Mouse (Mus musculus) hindbrain, postnatal 0 days (tissue): ENCODE measurements around the gene Adgrf1. TPM values are rescaled to one million over a fixed set of nuclear protein-coding genes. Genes with fewer than 3 reads are reported as not detected.
"Not testable (repeated sequence)": the region's sequence is repeated elsewhere in the genome, so short reads cannot be mapped to it uniquely, and the experiment has no call there.

ENCODE experiments used
- ATAC-seq: fragments of 200-750 bp; cut with Nextera tagmentation; 2 replicates; pipeline ENCODE4 v1.8.0; 2017; ENCODE audit warnings: mild to moderate bottlenecking, moderate TSS enrichment, moderate library complexity
- DNase-seq: peaks from one replicate; pipeline ENCODE4 v3.0.0-alpha.2; 2015; ENCODE audit warnings: low spot score
- H3K27ac ChIP-seq: fragments of 300-500 bp; sonication (generic); 2 replicates; pipeline ENCODE4 v1.5.1; 2014; ENCODE audit warnings: mild to moderate bottlenecking
- H3K27me3 ChIP-seq: fragments of 300-500 bp; sonication (generic); 2 replicates; pipeline ENCODE4 v1.6.1; 2014; ENCODE audit warnings: low read length, mixed read lengths; ENCODE audit not compliant: insufficient read depth
- H3K36me3 ChIP-seq: fragments of 300-500 bp; sonication (generic); 2 replicates; pipeline ENCODE4 v1.6.1; 2014; ENCODE audit warnings: low read length, mixed read lengths; ENCODE audit not compliant: insufficient read depth
- H3K4me1 ChIP-seq: fragments of 300-500 bp; sonication (generic); 2 replicates; pipeline ENCODE4 v1.6.1; 2014; ENCODE audit warnings: antibody characterized with exemption, low read length, mixed read lengths; ENCODE audit not compliant: insufficient read depth
- H3K4me2 ChIP-seq: fragments of 300-500 bp; sonication (generic); 2 replicates; pipeline ENCODE4 v1.6.1; 2014; ENCODE audit warnings: low read depth, mild to moderate bottlenecking, low read length, moderate library complexity, mixed read lengths
- H3K4me3 ChIP-seq: fragments of 300-500 bp; sonication (generic); 2 replicates; pipeline ENCODE4 v1.5.1; 2014; ENCODE audit warnings: low read length
- H3K9ac ChIP-seq: fragments of 300-500 bp; sonication (generic); replicated peaks from 2 replicates; pipeline ENCODE4 v1.6.1; 2014; ENCODE audit warnings: mild to moderate bottlenecking, low read length, moderate library complexity, mixed read lengths
- H3K9me3 ChIP-seq: fragments of 300-500 bp; sonication (generic); 2 replicates; pipeline ENCODE4 v1.6.1; 2016; ENCODE audit warnings: low read length, mixed read lengths
- CTCF ChIP-seq: IDR thresholded peaks from 2 replicates; pipeline ENCODE4 v1.5.1; 2016; ENCODE audit warnings: antibody characterized with exemption, control low read depth, low read depth
- WGBS: fragments of 180-500 bp; shearing (Covaris S2); extraction: QIAGEN DNeasy Blood & Tissue Kit; methylation state at CpG from one replicate; pipeline ENCODE4 v1.1.7; 2014; 5-methylcytosine and 5-hydroxymethylcytosine counted together
- polyA plus RNA-seq: library from polyadenylated mRNA; unstranded; fragments of >200 nt; fragmentation: Nextera tagmentation; extraction: Ambion mirVana; gene quantifications from 2 replicates; pipeline ENCODE4 v1.2.1, GENCODE M21; 2015
- total RNA-seq: library from RNA; depleted of rRNA; stranded (reverse); fragments of >200 nt; gene quantifications from 2 replicates; pipeline ENCODE4 v1.2.3, GENCODE M21; 2014

The Adgrf1 gene
- total and polyA plus RNA-seq, 2 experiments from 2014 or later = not detected

GRCm38 (mm10) chr17:43329761-43330183 lies 59.6 kb downstream of the Adgrf1 start:
- ATAC-seq = no peak
- peaks cover 6% of the 10 kb centered on the region for H3K4me1 ChIP-seq
- H3K9ac ChIP-seq = no peak overlapping the region
- no peak overlapping the region for H3K27ac ChIP-seq
- no peaks in the 10 kb centered on the region for H3K27me3 ChIP-seq
- H3K4me3 ChIP-seq = no peak overlapping the region
- H3K36me3 ChIP-seq = no peaks in the 10 kb centered on the region
- no peak for DNase-seq
- no peak for TF ChIP-seq CTCF
- H3K4me2 ChIP-seq = no peak overlapping the region
- WGBS = 66% methylated on average over 7 of the region's 7 CpGs
- H3K9me3 ChIP-seq = no peaks in the 10 kb centered on the region

GRCm38 (mm10) chr17:43332686-43333085 lies 62.6 kb downstream of the Adgrf1 start:
- Histone ChIP-seq H3K4me1 (no peaks in the 10 kb centered on the region), H3K4me3 (no peak overlapping the region), H3K9ac (no peak overlapping the region), H3K4me2 (no peak overlapping the region), H3K36me3 (no peaks in the 10 kb centered on the region), H3K27ac (no peak overlapping the region), H3K27me3 (no peaks in the 10 kb centered on the region), H3K9me3 (no peaks in the 10 kb centered on the region)
- DNase-seq (no peak), ATAC-seq (no peak)
- WGBS = 43% methylated on average over 5 of the region's 5 CpGs
- TF ChIP-seq CTCF = no peak

- H3K4me2 ChIP-seq = no peak overlapping the region
- DNase-seq (no peak), ATAC-seq (no peak)
- H3K27ac ChIP-seq = no peak overlapping the region
- H3K9me3 ChIP-seq = no peaks in the 10 kb centered on the region
- H3K9ac ChIP-seq = no peak overlapping the region
- no peaks in the 10 kb centered on the region for H3K27me3 ChIP-seq
- no peak for TF ChIP-seq CTCF
- no peaks in the 10 kb centered on the region for H3K36me3 ChIP-seq
- H3K4me1 ChIP-seq = no peaks in the 10 kb centered on the region
- 83% methylated on average over 9 of the region's 9 CpGs for WGBS
- H3K4me3 ChIP-seq = no peak overlapping the region
These were observed 63.9 kb downstream of the Adgrf1 start for GRCm38 (mm10) chr17:43334074-43334473.

- 83% methylated on average over 2 of the region's 2 CpGs for WGBS
- H3K9ac ChIP-seq = no peak overlapping the region
- ATAC-seq = no peak
These were observed 67.5 kb downstream of the Adgrf1 start for GRCm38 (mm10) chr17:43337643-43338042.

GRCm38 (mm10) chr17:43338279-43338678 lies 68.2 kb downstream of the Adgrf1 start:
- WGBS = 80% methylated on average over 3 of the region's 3 CpGs
- no peak overlapping the region for H3K4me2 ChIP-seq
- no peaks in the 10 kb centered on the region for H3K4me1 ChIP-seq

More at GRCm38 (mm10) chr17:43337643-43338042, 67.5 kb downstream of the Adgrf1 start:
- Histone ChIP-seq H3K4me1 (no peaks in the 10 kb centered on the region), H3K27me3 (no peaks in the 10 kb centered on the region), H3K4me3 (no peak overlapping the region), H3K27ac (no peak overlapping the region), H3K9me3 (no peaks in the 10 kb centered on the region), H3K36me3 (no peaks in the 10 kb centered on the region), H3K4me2 (no peak overlapping the region)
- no peak for DNase-seq
- no peak for TF ChIP-seq CTCF

GRCm38 (mm10) chr17:43346499-43346898 lies 76.4 kb downstream of the Adgrf1 start:
- not testable (repeated sequence) for ATAC-seq
- WGBS = 94% methylated on average over 2 of the region's 2 CpGs

More at GRCm38 (mm10) chr17:43338279-43338678, 68.2 kb downstream of the Adgrf1 start:
- no peaks in the 10 kb centered on the region for H3K27me3 ChIP-seq
- no peak overlapping the region for H3K4me3 ChIP-seq
- no peaks in the 10 kb centered on the region for H3K9me3 ChIP-seq
- no peak overlapping the region for H3K9ac ChIP-seq
- no peak overlapping the region for H3K27ac ChIP-seq
- ATAC-seq (no peak), DNase-seq (no peak)
- TF ChIP-seq CTCF = no peak
- H3K36me3 ChIP-seq = no peaks in the 10 kb centered on the region

GRCm38 (mm10) chr17:43357902-43358539 lies 87.9 kb downstream of the Adgrf1 start:
- TF ChIP-seq CTCF = no peak
- no peaks in the 10 kb centered on the region for H3K36me3 ChIP-seq
- H3K4me1 ChIP-seq = no peaks in the 10 kb centered on the region
- WGBS = 5% methylated on average over 9 of the region's 9 CpGs
- DNase-seq (peak; percentile 52), ATAC-seq (peak; percentile 68; the same call in 1 of the 2 replicates)
- H3K4me3 ChIP-seq = no peak overlapping the region
- H3K9me3 ChIP-seq = no peaks in the 10 kb centered on the region
- no peaks in the 10 kb centered on the region for H3K27me3 ChIP-seq
- no peak overlapping the region for H3K9ac ChIP-seq
- no peak overlapping the region for H3K27ac ChIP-seq
- H3K4me2 ChIP-seq = peak overlapping the region; percentile 30; the same call in 1 of the 2 replicates

More at GRCm38 (mm10) chr17:43346499-43346898, 76.4 kb downstream of the Adgrf1 start:
- not testable (repeated sequence) for H3K4me3 ChIP-seq, H3K9ac ChIP-seq, DNase-seq, H3K9me3 ChIP-seq, H3K27ac ChIP-seq, H3K4me1 ChIP-seq, H3K36me3 ChIP-seq, H3K27me3 ChIP-seq, H3K4me2 ChIP-seq
